Mouse (Mus musculus) stomach, postnatal 0 days (tissue): ENCODE measurements around the gene Crtac1. TPM values are rescaled to one million over a fixed set of nuclear protein-coding genes. Genes with fewer than 3 reads are reported as not detected.
A peak's percentile ranks its signal among the peaks of the same experiment; 100 is the strongest.

Experiments used
- ATAC-seq: fragments of 200-750 bp; cut with Nextera tagmentation; 2 replicates; pipeline ENCODE4 v1.8.0; 2017; ENCODE audit not compliant: low FRiP score, low TSS enrichment
- DNase-seq: peaks from one replicate; pipeline ENCODE4 v3.0.0-alpha.2; 2016; ENCODE audit warnings: low spot score
- H3K27ac ChIP-seq: fragments of 300-500 bp; sonication (generic); replicated peaks from 2 replicates; pipeline ENCODE4 v1.5.1; 2014; ENCODE audit warnings: mild to moderate bottlenecking, control low read depth
- H3K27me3 ChIP-seq: fragments of 300-500 bp; sonication (generic); 2 replicates; pipeline ENCODE4 v1.6.1; 2014; ENCODE audit warnings: low read length; ENCODE audit not compliant: control insufficient read depth, insufficient read depth
- H3K36me3 ChIP-seq: fragments of 300-500 bp; sonication (generic); 2 replicates; pipeline ENCODE4 v1.6.1; 2014; ENCODE audit warnings: low read length, mixed read lengths; ENCODE audit not compliant: control insufficient read depth, insufficient read depth
- H3K4me1 ChIP-seq: fragments of 300-500 bp; sonication (generic); replicated peaks from 2 replicates; pipeline ENCODE4 v1.6.1; 2014; ENCODE audit warnings: antibody characterized with exemption; ENCODE audit not compliant: control insufficient read depth, insufficient read depth
- H3K4me2 ChIP-seq: fragments of 300-500 bp; sonication (generic); replicated peaks from 2 replicates; pipeline ENCODE4 v1.6.1; 2014; ENCODE audit warnings: low read depth, mild to moderate bottlenecking, control low read depth, moderate library complexity
- H3K4me3 ChIP-seq: fragments of 300-500 bp; sonication (generic); 2 replicates; pipeline ENCODE4 v1.5.1; 2014; ENCODE audit warnings: low read depth, low read length, control low read depth
- H3K9ac ChIP-seq: fragments of 300-500 bp; sonication (generic); 2 replicates; pipeline ENCODE4 v1.6.1; 2014; ENCODE audit warnings: mild to moderate bottlenecking, low read length, control low read depth, mixed read lengths
- H3K9me3 ChIP-seq: fragments of 300-500 bp; sonication (generic); 2 replicates; pipeline ENCODE4 v1.6.1; 2016; ENCODE audit warnings: low read length; ENCODE audit not compliant: control insufficient read depth
- CTCF ChIP-seq: IDR thresholded peaks from 2 replicates; pipeline ENCODE4 v1.5.1; 2016; ENCODE audit warnings: antibody characterized with exemption, low read depth, mild to moderate bottlenecking, moderate library complexity
- EP300 ChIP-seq: optimal IDR thresholded peaks from 2 replicates; pipeline ENCODE3; 2016; ENCODE audit warnings: antibody characterized with exemption
- WGBS: fragments of 180-500 bp; shearing (Covaris S2); extraction: QIAGEN DNeasy Blood & Tissue Kit; methylation state at CpG from one replicate; pipeline ENCODE4 v1.1.7; 2014; 5-methylcytosine and 5-hydroxymethylcytosine counted together
- polyA plus RNA-seq: library from polyadenylated mRNA; unstranded; fragments of >200 nt; fragmentation: Nextera tagmentation; extraction: Ambion mirVana; gene quantifications from 2 replicates; pipeline ENCODE4 v1.2.1, GENCODE M21; 2015

Gene Crtac1
- polyA plus RNA-seq, 1 experiment from 2014 or later: 4.5 TPM

GRCm38 (mm10) chr19:42341183-42341582 is 90.4 kb downstream of the Crtac1 start:
- 46% methylated on average over 6 of the region's 6 CpGs for WGBS
- Histone ChIP-seq H3K27ac (no peak overlapping the region), H3K9ac (no peak overlapping the region), H3K4me2 (no peak overlapping the region), H3K36me3 (no peaks in the 10 kb centered on the region), H3K4me1 (no peaks in the 10 kb centered on the region), H3K9me3 (no peaks in the 10 kb centered on the region), H3K27me3 (no peaks in the 10 kb centered on the region), H3K4me3 (no peak overlapping the region)
- DNase-seq (no peak), ATAC-seq (no peak)
- TF ChIP-seq EP300 (no peak), CTCF (peak; percentile 59)

- Histone ChIP-seq H3K27ac (no peak overlapping the region), H3K27me3 (no peaks in the 10 kb centered on the region), H3K9me3 (no peaks in the 10 kb centered on the region), H3K9ac (no peak overlapping the region), H3K4me2 (no peak overlapping the region), H3K4me1 (no peaks in the 10 kb centered on the region), H3K4me3 (no peak overlapping the region), H3K36me3 (no peaks in the 10 kb centered on the region)
- ATAC-seq: no peak
- peak; percentile 51 for TF ChIP-seq CTCF
- TF ChIP-seq EP300: no peak
- WGBS: 51% methylated on average over 9 of the region's 9 CpGs
- DNase-seq: no peak
Observed at GRCm38 (mm10) chr19:42332081-42332736, 99.4 kb downstream of the Crtac1 start.

DNA sequence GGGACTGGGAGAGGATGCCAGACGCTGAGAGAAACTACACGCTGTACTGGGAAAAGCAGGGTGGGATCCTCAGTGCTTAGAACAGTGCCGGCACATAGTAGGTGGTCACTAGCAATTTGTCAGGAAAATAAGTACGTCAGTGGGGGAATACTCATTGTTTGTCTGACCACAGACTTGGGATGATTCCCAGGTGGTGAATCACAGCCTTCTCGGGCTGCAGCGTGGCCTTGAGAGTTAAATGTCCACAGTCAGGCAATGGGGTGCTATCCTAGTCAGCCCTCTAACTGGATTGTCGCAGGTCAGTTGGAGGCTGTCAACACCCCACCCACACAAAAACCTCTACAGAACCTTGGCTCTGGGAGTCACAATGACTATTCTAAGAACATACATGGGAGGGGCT is 100.1 kb downstream of the Crtac1 start:
- DNase-seq: no peak
- H3K27ac ChIP-seq: no peak overlapping the region
- H3K4me1 ChIP-seq: no peaks in the 10 kb centered on the region
- TF ChIP-seq CTCF (no peak), EP300 (no peak)
- no peak overlapping the region for H3K4me3 ChIP-seq
- 78% methylated on average over 7 of the region's 7 CpGs for WGBS
- no peak overlapping the region for H3K4me2 ChIP-seq
- no peaks in the 10 kb centered on the region for H3K27me3 ChIP-seq
- no peak overlapping the region for H3K9ac ChIP-seq
- H3K9me3 ChIP-seq: no peaks in the 10 kb centered on the region
- no peaks in the 10 kb centered on the region for H3K36me3 ChIP-seq
- ATAC-seq: no peak

- Histone ChIP-seq H3K4me2 (no peak overlapping the region), H3K4me1 (no peaks in the 10 kb centered on the region), H3K36me3 (no peaks in the 10 kb centered on the region), H3K9me3 (no peaks in the 10 kb centered on the region), H3K4me3 (no peak overlapping the region), H3K27ac (no peak overlapping the region), H3K27me3 (no peaks in the 10 kb centered on the region), H3K9ac (no peak overlapping the region)
- WGBS: 84% methylated on average over 9 of the region's 9 CpGs
- ATAC-seq (no peak), DNase-seq (no peak)
- TF ChIP-seq CTCF: no peak
- no peak for TF ChIP-seq EP300
Observed at GRCm38 (mm10) chr19:42328160-42328559, 103.4 kb downstream of the Crtac1 start.

- peak; percentile 69 for DNase-seq
- 5% methylated on average over 11 of the region's 11 CpGs for WGBS
Observed at GRCm38 (mm10) chr19:42325894-42326293, 105.7 kb downstream of the Crtac1 start.

DNA sequence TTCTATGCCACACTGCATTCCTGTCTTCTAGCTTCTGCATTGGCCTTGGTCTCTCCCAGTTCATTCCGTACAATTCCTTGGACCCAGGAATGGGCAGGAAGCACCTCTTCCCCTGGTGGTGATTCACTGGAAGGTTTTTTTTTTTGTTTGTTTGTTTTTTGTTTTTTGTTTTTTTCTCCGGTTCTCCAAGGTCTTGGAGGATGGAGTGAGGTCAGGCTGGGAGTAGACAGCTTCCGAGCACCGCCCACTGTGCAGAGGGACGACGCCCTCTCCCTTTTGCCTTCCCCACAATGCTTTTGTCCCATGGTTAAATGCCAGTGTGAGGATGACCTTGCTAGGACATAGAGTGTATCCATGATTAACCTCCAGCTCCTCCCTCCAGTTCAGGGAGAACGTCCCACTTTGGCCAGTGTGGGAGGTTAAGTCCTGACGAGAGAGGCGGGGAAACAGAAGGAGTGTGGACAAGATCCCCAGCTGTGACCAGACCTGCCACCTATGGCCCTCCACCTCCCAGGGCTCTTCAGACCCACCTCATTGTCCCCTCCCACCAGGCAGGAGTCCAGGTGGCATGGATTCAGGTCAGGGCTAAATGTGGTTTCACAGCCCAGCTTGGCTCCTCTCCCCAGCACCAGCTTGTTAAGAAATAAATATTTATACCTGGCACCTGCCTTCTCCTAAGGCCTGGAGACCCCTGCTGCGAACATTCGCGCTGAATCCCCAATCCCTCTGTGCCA is 109.1 kb downstream of the Crtac1 start:
- Histone ChIP-seq H3K36me3 (no peaks in the 10 kb centered on the region), H3K9ac (no peak overlapping the region), H3K27me3 (no peaks in the 10 kb centered on the region), H3K4me3 (no peak overlapping the region), H3K4me1 (no peaks in the 10 kb centered on the region), H3K9me3 (no peaks in the 10 kb centered on the region), H3K27ac (no peak overlapping the region), H3K4me2 (no peak overlapping the region)
- WGBS: 41% methylated on average over 12 of the region's 12 CpGs
- ATAC-seq (0 out of 2 replicates have a peak, but pooled peaks have one; percentile 18), DNase-seq (no peak)
- TF ChIP-seq CTCF (no peak), EP300 (no peak)

More at GRCm38 (mm10) chr19:42325894-42326293, 105.7 kb downstream of the Crtac1 start:
- no peaks in the 10 kb centered on the region for H3K4me1 ChIP-seq
- TF ChIP-seq CTCF (no peak), EP300 (no peak)
- H3K4me3 ChIP-seq: no peak overlapping the region
- no peak overlapping the region for H3K4me2 ChIP-seq
- H3K27ac ChIP-seq: no peak overlapping the region
- H3K27me3 ChIP-seq: no peaks in the 10 kb centered on the region
- H3K9me3 ChIP-seq: no peaks in the 10 kb centered on the region
- no peaks in the 10 kb centered on the region for H3K36me3 ChIP-seq
- no peak for ATAC-seq
- H3K9ac ChIP-seq: no peak overlapping the region
